Mouse (Mus musculus): ENCODE data around the gene BC049762.

The BC049762 gene

DNA sequence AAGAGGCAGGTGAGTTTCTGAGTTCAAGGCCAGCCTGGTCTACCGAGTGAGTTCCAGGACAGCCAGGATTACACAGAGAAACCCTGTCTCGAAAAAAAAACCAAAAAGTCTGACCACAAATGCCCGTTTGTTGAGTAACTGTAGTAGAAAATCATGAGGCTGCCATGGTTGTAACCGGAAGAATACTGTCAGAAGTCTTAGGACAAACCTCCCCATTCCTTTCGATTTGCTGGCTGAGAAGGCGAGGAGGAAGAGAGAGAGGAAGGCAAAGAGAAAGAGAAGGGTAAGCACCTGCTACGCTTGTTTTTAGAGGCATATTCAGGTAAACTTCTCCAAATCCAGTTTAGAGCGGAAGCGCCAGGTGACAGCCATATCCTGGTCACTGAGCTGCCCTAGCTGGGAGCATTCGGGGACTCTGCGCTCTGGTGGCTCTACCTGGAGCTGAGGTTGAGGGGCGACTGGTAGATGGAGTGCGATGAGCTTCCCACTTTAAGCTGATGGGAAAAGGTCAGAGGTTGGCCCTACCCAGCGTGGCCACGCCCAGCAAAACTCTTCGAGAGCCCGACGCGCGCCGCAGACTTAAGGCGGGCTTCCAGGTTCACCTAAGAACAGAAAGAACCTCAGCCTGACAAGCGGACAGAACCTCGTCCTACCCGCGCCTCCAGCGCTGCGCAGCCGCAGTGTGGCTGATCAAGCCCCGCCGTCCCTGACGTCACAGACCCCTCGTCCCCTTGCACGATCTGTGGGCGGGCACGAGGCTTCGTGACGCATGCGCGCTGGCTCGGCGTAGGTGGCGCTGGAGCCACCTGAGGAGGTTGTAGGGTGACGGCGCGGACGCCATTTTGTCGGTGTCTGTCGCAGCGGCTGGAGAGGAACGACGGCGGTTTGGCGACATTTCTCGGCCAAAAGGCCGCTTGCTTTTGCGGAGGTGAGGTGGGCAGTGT lies at the start of gene BC049762:
TSS of gene BC049762 (minus strand) at position 705 of the 944 bp plus-strand sequence.
- DNase-seq: peak; percentile 99

DNA sequence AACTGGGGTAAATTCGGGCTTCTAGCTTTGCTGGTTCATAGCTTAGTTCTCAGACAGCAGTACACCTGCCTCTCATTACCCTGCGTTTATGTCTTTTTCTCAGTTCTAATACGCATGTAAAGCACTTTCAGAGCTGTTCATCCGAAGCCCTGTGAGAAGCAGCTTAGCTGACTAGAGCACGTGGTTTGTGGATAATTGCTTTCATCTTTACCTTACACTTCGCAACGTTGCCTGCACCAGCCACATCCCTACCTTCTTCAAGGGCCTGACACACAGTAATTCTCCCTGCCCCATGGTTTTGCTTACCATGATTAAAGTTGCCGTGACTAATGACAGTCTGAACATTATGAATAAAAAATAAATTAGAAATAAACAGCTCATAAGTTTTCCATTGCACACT lies 49.0 kb upstream of the BC049762 start:
- no peak for DNase-seq

DNA sequence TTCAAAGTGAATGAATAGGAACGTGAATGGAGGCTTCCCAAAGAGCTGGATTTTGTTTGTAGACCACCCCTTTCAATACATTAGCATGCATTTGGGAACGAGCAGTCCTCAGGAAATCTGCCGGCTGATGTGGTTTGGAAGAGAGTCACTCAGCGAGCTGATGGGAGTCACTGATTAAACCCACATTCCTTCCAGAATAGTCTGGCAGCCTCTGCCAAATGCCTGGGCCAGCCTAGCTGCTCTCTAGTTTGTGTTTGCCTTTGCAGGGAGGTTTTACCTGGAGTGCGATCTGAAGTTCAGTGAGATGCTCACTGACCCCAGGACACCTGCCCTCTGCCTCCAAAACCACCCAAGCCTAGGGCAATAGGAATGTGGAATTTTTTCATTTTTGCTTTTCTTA lies 45.5 kb upstream of the BC049762 start:
- DNase-seq: peak; percentile 40

DNA sequence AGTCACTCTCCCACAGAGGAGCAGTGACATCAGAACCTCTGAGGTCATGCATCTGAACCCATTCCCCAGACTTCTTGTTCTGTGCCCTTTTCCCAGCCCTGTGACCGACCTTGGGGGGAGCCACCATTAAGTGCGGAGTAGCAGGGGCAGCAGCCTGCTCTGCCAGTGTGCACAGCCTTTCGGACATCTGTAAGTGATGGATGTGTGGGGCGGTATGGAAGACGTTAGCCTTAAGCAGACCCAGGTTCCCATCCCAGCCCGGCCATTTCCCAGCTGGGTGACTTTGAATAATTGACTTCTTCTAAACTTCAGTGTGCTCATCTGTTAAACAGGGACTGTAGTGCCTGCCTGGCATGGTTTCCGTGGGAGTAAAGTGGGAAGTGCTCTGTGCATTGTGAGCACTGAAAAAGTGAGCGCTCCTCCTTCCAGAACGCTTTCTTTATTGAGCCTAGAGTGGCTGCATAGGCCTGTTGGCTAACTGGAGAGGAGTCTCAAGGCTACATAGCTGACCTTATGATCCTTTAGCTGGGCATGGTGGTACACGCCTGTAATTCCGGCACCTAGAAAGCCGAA lies 41.2 kb upstream of the BC049762 start:
- DNase-seq: no peak

DNA sequence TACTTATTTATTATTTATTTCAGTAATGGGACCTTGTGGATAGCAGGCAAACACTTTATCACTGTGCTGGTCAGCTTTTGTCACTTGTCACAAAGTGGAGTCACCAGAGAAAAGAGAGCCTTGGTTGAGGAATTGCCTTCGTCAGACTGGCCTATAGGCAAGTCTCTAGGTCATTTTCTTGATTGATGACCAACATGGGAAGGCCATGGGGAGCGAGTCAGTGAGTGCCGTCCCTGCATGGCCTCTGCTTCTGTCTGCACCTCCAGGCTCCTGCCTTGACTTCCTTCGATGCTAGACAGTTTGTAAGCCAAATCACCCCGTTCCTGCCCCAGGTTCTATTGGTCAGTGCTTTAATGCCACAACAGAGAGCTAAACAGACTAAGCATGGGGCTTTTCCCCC lies 39.5 kb upstream of the BC049762 start:
- no peak for DNase-seq

DNA sequence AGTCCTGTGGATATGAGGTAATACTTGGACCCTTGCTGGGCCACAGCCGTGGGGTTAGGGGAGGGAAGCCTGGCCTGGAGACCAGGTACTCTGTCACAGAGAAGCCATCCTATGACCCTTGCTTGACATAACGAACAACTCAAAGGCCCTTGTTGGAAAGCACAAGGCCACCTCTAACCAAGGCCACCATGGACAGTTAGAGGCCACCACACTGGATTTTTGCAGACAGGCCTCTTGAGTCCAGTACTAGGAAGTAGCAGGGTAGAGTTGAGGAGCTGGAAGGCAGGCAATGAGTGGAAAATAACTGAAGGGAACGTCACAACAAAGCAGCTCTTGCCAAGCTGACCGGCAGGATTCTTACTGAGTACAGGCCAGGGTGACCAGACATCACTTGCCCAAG lies 35.8 kb upstream of the BC049762 start:
- DNase-seq: no peak

DNA sequence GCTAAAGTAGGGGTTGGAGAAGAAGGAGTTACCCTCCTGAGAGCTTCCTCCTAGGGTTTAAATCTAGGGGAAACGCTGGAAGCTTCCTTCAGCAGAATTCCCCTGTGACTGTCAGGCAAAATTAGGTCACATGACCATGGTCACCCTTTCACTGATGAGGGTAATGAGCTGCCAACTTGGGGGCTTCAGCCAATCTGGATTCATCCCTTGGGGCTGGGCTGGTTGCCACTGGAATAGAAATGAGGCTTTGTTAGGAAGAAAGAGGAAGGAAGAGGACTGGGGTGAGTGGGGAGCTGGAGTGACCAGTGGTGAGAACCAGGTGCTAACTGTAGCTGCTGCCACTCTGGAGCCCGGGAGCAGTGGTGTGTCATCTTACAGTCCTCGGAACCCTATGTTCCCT lies 32.9 kb upstream of the BC049762 start:
- no peak for DNase-seq

DNA sequence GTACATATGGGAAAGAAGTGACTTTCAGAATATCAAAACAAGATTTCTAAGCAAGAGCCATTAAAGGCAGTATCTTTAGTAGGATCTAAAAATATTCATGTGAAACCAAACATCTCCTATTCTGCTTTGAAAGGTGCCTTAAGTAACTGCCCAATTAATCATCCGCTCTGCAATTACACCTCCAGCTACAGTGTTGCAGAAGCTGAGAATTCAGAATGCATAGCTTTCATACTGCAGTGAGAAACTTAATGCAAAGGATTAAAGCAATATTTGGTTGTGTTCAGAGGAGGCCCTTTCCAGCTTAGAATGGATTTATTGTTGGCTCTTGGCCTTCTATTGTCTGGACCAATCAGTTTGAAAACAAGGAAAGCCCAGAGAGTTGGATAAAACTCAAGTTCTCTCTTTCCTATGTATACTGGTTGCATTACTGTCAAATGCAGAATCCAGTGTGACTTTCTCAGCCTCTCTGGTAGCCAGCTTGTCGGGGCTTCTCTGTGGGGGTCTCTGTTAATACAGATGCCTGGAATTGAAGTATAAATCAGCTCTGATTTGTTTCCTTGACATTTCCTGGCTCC lies 31.2 kb upstream of the BC049762 start:
- DNase-seq: no peak

DNA sequence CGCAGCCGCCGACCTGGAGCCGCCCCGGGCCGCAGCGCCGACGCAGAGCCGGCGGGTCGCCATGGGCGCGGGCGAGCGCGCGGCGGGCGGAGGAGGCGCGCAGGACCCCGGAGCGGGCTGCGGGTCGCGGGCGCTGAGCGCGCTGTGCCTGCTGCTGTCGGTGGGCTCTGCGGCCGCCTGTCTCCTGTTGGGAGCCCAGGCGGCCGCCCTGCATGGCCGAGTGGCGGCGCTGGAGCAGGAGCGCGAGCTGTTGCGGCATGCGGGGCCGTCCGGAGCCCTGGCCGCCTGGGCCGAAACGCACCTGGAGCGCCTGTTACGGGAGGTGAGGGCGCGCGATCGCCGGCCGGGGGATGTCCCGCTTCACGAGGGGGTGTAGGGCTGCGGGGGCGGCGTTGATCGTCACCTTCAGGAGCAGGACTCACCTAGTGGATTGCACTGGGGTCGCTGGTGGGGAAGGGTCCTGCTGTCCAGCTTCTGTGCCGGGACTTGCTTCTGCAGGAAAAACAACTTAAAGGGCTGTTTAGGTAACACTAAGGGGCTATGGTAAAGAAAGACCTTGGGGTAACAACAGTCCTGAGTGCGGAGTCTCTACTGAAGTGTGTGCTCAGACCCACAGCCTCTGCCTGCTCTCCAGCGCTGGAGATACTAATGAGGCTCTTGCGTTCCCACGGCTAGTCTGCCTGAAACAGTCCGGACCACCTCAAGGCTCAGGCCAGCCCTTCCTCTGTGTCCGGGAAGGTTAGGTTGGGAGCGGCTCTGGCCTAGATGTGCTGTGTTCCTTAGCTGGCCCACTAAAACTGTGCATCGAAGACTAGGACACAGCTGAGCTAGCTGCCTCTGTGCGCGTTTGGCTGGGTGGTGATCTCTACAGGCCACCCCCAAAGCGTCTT lies 27.5 kb upstream of the BC049762 start:
- DNase-seq: peak; percentile 77

DNA sequence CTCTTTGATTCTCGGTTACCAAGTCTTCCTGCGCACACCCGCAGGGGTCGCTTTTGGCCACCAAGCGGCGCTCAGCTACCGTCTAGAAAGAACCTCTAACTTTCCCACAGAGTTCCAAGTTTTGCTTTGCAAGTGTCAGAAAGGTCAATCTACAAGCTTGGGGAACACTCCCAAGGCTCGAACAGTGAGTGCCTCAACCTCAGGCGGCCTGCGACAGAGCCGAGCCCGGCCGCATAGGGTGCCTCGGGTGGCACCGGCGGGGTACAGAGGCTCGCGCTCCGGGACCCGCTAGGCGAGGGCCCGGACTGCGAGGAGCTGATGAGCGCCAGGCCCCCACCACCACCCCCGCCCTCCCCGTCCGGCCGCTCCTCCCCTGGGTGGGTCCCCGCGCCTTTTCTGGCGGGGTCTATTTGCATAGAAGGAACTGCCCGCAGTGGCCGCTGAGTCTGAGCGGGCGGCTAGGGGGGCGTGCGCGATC lies 26.8 kb upstream of the BC049762 start, which contains the start of gene Col23a1:
TSS of gene Col23a1 (plus strand) at position 357 of the 478 bp plus-strand sequence.
- DNase-seq: peak; percentile 89

DNA sequence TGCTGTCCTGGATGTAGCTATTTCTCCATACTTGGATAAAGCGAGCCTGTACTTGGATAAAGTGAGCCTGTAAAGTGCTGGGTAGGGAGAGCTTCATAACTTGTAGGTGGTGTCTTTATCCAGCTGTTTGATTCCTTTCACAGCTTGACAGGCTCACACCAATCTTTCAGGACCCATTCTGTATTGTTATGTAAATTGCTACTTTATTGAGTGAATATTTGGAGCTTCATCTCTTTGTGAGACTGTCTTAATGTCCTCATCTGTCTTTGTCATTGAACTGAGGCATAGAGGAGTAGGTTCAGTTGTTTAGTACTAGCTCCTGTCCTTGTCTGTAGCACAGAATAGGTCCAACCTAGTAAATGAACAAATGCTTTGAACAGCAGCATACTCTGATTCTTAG lies 11.6 kb upstream of the BC049762 start:
- no peak for DNase-seq

DNA sequence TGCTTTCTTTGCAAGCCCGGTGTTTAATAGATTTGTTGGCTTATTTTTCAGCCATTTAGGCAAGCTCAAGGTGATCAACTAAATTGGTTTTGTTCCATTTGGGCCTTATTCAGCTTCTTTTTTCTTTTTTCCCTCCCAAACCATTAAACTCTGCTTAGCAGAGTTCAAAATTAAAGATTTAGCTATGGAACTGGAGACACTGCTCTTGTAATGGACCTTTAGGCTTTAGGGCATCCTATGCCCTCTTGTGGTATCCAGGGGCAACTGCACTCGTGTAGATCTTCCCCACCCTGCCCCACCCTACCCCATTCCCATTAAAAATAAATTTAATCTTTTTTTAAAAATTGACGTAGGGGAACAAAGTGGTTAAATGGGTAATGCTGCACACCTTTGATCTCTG lies 2.5 kb upstream of the BC049762 start:
- DNase-seq: peak; percentile 37

DNA sequence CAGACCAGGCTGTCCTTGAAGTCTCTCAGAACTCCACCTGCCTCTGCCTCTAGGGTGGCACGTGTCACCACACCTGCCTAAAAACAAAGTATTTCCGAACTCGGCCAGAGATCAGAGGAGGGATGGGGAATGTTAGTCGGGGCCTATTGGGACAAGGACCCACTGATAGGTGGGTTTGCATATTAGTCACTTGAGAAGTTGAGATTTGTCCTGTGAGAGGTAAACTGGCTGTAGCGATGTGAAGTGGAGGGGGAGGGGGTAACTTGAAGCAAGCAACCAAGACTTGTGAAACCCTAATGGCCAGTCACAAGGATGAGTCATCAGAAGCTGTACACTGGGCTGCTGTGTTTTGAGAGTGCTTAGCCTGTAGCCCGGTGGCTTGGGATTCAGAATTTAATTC lies 1.5 kb upstream of the BC049762 start:
- peak; percentile 18 for DNase-seq

DNA sequence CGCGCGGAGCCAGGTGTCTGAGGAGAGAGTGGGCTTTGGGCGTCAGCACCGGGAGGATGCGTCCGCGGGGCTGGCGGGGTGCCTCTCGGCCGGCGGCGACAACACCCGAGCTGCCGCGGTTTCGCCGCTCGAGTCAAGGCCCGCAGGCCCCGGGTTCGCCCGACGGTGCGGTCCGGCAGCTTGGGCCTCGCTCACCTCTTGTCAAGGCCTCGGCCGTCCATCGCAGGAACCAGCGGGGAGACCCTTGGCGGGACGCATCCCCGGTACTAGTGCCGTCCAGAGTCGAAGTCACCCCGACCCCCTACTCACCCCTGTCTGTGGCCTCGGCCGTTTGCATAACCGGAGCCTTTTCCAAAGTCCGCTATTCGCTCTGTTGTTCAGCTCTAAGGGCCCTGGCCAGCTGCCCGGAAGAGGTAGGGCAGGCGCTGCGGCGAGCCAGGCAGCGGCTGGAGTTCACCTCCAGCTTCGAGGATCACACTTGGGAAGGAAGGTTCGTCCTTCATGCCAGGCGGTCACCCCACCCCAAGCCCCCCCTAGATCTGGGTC lies 513 bp upstream of the BC049762 start:
- peak; percentile 87 for DNase-seq

DNA sequence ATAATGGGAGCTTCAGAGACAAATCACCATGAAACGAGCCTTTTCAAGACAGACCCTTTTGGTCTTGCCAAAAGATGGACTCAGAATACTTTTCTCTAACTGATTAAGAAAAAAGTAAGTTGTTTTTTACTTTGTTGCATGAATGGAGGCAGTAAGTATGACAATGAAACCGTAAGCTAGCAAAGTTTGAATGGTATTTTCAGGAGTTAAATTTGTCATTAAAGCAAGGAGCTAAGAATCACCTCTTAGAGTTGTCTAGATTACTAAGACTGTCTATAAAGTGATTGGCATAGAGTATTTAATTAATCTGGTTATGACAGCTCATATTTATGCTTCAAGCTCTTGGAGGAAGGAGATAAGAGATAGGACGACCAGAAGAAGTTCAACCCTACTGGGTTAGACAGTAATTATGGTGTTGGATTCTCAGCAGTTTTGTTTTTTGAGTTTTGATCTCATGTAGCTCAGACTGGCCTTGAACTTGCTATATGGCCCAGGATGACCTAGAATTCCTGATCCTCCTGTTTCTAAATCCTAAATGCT lies 1.1 kb downstream of the BC049762 start, which contains the start of gene Clk4:
TSS of gene Clk4 (plus strand) at position 51 of the 540 bp plus-strand sequence.
- DNase-seq: no peak

DNA sequence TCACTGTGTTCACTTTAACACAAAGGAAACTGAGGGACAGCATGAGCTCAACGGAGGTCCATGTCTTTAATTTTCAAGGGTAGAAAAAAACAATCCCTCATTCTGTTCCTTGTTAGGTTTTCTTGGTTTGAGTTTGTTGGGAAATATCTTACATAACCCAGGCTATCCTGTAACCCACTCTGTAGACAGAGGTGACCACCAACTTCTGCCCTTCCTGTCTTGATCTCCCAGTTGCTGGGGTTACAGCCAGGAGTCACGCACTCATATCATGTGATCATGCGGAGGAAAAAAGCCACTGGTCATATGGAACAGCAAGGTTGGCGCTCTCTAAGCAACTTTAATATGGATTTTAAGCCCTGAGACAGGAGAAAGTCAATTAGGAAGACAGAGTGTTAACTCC lies 5.8 kb downstream of the BC049762 start:
- no peak for DNase-seq

DNA sequence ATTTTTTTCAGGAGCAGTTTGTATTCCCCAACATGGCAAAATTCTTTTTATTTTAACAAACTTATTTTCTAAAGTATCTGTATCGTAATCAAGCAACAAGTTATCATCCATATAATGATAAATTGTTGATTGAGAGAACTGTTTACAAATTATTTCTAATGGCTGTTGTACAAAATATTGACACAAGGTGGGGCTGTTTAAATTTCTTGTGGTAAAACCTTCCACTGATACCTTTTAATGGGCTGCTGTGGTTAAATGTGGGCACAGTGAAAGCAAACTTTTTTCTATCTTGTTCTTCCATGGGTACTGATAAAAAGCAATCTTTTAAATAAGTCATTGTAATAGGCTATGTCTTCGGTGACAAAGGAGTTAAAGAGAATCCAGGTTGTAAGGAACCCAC lies 19.9 kb downstream of the BC049762 start:
- DNase-seq: no peak

DNA sequence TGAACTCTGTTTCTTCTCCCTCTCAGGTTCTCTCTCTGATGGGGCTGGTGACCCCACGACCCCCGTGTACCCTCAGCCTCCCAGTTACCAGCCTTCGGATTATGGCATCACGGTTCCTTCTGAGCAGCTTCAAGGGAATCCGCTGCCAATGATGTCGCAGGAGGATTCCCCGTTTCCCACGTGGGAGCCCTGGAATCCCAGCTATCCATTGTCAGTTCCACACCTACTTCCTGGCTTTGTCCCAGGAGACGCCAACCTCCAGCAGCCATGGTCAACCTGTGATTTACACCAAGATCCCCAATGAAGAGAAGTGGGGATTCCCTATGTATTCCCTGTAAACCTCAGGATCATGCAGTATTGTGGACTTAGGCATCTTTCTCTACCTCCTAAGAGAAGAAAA lies 28.2 kb downstream of the BC049762 start:
- no peak for DNase-seq

DNA sequence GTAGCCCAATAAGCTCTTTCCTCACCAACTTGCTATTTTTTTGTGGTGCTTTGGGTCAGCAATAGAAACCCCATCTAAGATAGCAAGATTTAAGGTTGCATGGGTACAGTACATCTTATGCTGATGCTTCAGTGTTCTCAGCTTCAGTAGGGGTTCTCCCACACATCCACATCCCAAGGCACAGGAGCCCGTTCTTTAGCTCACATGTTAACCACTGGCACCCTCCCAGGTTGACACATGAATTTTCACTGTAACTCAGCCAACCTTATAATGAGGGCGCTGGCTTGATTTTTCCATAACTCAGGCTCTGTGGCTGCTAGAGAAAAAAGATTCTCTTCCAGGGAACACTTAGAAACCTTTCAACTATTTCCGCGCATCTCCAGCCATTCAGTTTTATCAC lies 35.7 kb downstream of the BC049762 start:
- no peak for DNase-seq

DNA sequence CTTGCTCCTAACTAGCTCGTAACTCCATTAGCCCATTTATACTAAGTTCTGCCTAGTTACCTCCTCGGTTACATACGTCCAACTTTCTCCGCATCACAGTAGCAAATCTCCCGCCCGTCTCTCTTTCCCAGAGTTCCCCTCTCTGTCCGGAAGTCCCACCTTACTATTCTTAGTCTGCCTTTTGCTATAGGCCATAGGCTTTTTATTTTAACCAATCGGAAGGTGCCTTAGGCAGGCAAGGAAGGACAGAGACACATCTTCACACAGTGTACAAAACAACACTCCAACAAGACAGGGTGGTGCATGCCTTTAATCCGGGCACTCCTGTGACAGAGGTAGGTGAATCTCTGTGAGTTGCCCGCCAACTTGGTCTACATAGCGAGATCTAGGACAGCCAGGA lies 42.5 kb downstream of the BC049762 start, which contains the start of gene Gm12569:
TSS of gene Gm12569 (plus strand) at position 166 of the 400 bp plus-strand sequence.
- DNase-seq: no peak

DNA sequence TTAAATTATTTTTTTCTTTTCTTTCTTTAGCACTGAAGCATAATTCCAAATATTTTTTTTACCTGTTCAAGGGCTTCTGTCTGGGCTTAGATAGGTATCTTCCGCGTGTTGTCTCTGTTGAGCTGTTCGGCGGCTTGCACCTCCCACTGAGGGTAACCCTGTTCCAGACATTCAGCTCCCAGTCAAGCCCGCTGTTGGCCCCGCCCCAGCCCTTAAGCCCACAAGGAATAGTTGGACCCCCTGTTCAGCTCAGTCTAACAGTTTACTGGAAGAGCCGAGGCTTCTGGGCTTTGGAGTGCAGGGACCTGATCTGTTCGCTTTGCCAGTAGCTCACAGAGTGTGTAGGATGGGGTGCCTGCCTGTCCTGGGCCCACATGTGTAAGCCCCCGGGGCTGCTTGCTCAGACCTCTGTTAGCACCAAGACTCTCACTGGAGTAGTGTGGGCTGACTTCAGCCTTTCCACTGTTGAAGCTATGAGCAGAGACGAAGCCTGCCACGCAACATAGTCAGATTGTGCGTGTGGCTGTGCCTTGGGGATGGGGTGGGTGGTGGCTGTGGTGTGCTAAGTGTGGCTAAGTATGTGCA lies 43.4 kb downstream of the BC049762 start:
- DNase-seq: no peak

DNA sequence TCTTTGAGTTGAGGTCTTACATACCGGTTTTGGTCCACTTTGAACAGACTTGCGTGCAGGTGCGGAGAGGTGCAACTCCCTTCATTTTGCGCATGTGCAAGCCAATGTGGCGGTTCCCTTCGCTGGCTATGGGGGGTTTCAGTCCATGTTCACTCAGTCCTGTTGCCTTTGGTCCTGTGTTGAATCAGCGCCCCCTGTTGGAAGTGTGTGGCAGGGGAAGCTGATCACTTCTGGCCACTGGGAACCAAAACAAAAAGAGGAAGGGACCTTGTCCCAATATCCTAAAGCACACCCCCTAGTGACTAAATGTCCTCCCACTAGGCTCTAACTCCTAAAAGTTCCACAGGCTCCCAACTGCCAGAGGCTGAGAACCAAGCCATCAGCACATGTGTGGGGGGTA lies 48.8 kb downstream of the BC049762 start:
- no peak for DNase-seq

Measured in kidney, postnatal 10 days (tissue).